Mouse (Mus musculus) C2C12 (cell line): Measurements from ENCODE around the gene Agps. TPM values are rescaled to one million over a fixed set of nuclear protein-coding genes. Genes with fewer than 3 reads are reported as not detected.
A peak's percentile ranks its signal among the peaks of the same experiment; 100 is the strongest.

Experiments
- H3K27me3 ChIP-seq: one replicate; pipeline ENCODE4 v1.6.1; 2011; ENCODE audit not compliant: control insufficient read depth, insufficient read depth, insufficient read length
- H3K36me3 ChIP-seq: one replicate; pipeline ENCODE4 v1.6.1; 2011; ENCODE audit not compliant: control insufficient read depth, insufficient read depth
- H3K4me3 ChIP-seq: one replicate; pipeline ENCODE4 v1.5.1; 2011; ENCODE audit warnings: mild to moderate bottlenecking, control low read depth; ENCODE audit not compliant: poor library complexity, insufficient read depth, severe bottlenecking
- H3K79me2 ChIP-seq: one replicate; pipeline ENCODE4 v1.6.1; 2011; ENCODE audit not compliant: control insufficient read depth, insufficient read depth
- H3K79me3 ChIP-seq: one replicate; pipeline ENCODE4 v1.6.1; 2011; ENCODE audit warnings: low read depth, control low read depth
- H3ac ChIP-seq: one replicate; pipeline ENCODE3; 2011; ENCODE audit warnings: low read depth; ENCODE audit not compliant: control insufficient read depth, insufficient read length
- CEBPB ChIP-seq: IDR thresholded peaks from one replicate; pipeline ENCODE4 v1.6.1; 2011; ENCODE audit warnings: low read depth, mild to moderate bottlenecking, control low read depth, moderate library complexity
- CTCF ChIP-seq: IDR thresholded peaks from one replicate; pipeline ENCODE4 v1.5.1; 2011; ENCODE audit not compliant: control insufficient read depth, insufficient read depth, insufficient read length
- FOSL1 ChIP-seq: IDR thresholded peaks from one replicate; pipeline ENCODE4 v1.8.0; 2011; ENCODE audit warnings: mild to moderate bottlenecking, low read length; ENCODE audit not compliant: poor library complexity, insufficient read depth, severe bottlenecking
- MAX ChIP-seq: IDR thresholded peaks from one replicate; pipeline ENCODE4 v1.6.1; 2011; ENCODE audit warnings: mild to moderate bottlenecking, control low read depth
- MYOD1 ChIP-seq: IDR thresholded peaks from one replicate; pipeline ENCODE4 v1.6.1; 2011; ENCODE audit warnings: low read depth; ENCODE audit not compliant: control insufficient read depth, insufficient read length
- MYOG ChIP-seq: IDR thresholded peaks from one replicate; pipeline ENCODE4 v1.6.1; 2011; ENCODE audit not compliant: control insufficient read depth, insufficient read length; ENCODE audit errors: extremely low read depth
- USF1 ChIP-seq: IDR thresholded peaks from one replicate; pipeline ENCODE4 v1.6.1; 2011; ENCODE audit warnings: low read depth, mild to moderate bottlenecking, control low read depth, moderate library complexity
- polyA plus RNA-seq: library from polyadenylated mRNA; unstranded; fragments of >200 nt; fragmentation: generic; extraction: Trizol; gene quantifications from one replicate; pipeline ENCODE4 v1.2.1, GENCODE M21; 2012; ENCODE audit warnings: missing spikeins

Agps gene
- polyA plus RNA-seq, 1 experiment = 15.4 TPM

DNA sequence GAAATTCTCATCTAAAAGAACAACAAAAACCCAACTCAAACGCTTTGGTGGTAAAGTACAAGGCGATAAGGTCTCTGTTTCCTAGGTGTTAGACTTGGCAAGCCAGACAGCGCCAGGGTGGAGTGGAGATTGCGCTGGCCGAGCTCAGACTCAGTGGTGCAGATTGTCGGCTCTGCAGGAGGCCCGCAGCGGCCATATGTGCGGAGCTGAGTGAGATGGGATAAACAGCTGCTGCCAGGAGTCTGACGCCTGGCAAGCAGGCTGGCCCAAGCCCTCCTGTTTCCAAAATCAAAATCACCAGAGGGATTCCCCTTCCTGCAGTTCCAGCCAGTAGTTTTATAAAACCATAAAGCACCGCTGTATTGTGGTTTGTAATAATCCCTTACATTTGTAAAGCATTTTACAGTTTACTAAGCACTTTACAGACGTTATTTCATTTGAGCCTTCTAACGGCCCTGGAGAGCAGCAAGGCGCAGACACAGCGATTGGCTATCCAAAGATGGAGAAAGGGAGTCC is 127.9 kb downstream of the Agps start:
- Histone ChIP-seq H3K79me2 (no peaks in the 10 kb centered on the region), H3K36me3 (no peaks in the 10 kb centered on the region), H3K27me3 (peaks cover 10% of the 10 kb centered on the region), H3ac (no peak overlapping the region), H3K79me3 (no peaks in the 10 kb centered on the region), H3K4me3 (no peak overlapping the region)
- no peak for TF ChIP-seq MYOG

DNA sequence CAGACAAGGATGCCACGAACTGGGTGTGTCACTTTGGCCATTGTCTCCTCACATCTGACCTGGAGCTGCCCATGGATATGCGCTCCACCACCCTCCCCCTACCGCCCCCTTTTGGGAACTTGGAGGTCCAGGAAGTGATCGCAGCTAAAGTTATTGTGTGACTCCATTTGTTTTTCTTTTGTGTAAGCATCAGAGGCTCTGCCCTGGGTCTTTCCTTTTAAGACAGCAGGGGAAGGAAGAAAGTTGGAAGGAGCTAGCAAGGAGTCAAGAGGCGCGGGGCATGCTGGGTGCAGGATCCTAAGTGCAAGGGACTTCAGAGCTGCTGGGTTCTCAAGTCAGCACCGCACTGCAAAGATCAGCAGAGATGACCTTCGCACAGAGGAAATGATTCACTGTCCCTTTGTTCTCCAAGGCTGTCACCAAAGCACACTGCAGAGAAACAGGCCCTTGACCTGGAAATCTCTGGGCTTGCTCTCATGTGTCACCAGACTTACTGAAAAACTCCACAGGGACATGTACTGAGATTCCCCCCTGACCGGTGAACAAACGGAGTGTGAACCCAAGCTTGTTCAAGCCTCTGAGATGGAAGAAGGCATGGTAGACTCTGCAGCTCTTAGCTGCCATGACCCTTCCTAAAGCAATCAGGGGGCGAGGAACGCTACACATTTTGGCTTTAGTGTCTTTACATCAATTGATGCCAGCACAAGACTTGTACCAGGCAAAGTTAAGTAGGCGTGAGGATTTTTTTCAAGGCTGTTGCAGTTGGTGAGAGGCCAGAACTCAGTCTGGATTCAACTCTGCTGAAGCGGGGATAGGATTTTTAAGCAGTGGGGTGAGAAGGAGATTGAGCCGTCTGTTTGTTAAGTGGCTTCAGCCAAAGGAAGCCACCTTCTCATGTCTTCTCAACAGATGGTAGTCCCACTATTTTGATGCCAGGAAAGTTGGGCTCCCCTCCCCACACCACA is 128.7 kb downstream of the Agps start:
- H3K79me3 ChIP-seq = no peaks in the 10 kb centered on the region
- H3K36me3 ChIP-seq = no peaks in the 10 kb centered on the region
- H3K79me2 ChIP-seq = no peaks in the 10 kb centered on the region
- no peak overlapping the region for H3K4me3 ChIP-seq
- no peak overlapping the region for H3ac ChIP-seq
- H3K27me3 ChIP-seq = peaks cover 5% of the 10 kb centered on the region
- no peak for TF ChIP-seq MYOG
- no peak for TF ChIP-seq CEBPB
- no peak for TF ChIP-seq MYOD1
- no peak for TF ChIP-seq FOSL1
- no peak for TF ChIP-seq USF1
- no peak for TF ChIP-seq MAX
- no peak for TF ChIP-seq CTCF

GRCm38 (mm10) chr2:75963211-75963840 is 131.3 kb downstream of the Agps start:
- H3K27me3 ChIP-seq = peaks cover 3% of the 10 kb centered on the region
- no peaks in the 10 kb centered on the region for H3K79me3 ChIP-seq
- no peak overlapping the region for H3K4me3 ChIP-seq
- H3K36me3 ChIP-seq = no peaks in the 10 kb centered on the region
- no peak overlapping the region for H3ac ChIP-seq
- TF ChIP-seq MAX = no peak
- no peak for TF ChIP-seq MYOG
- no peak for TF ChIP-seq CTCF
- no peak for TF ChIP-seq CEBPB
- no peak for TF ChIP-seq USF1
- TF ChIP-seq MYOD1 = no peak
- TF ChIP-seq FOSL1 = no peak
- H3K79me2 ChIP-seq = no peaks in the 10 kb centered on the region

DNA sequence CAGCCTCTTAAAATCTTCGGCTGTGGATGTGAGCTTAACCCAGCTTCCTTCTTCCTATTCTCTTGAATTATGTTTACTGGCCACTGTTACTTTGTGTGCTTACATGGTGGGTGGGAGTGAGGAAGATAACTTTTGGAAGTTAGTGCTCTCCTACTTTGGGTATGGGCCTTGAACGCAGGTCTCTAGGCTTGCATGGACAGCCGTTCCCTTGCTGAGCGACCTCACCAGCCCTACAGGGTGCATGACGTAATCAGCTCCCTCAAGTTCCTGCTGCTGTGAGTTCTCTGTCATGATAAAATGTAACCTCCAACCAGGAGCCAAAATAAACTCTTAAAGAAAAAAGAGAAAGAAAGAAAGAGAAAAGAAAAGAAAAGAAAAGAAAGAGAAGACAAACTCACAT is 132.1 kb downstream of the Agps start:
- no peaks in the 10 kb centered on the region for H3K79me3 ChIP-seq
- H3ac ChIP-seq = no peak overlapping the region
- H3K36me3 ChIP-seq = no peaks in the 10 kb centered on the region
- peaks cover 3% of the 10 kb centered on the region for H3K27me3 ChIP-seq
- no peak overlapping the region for H3K4me3 ChIP-seq
- TF ChIP-seq MYOG (no peak), CEBPB (peak; percentile 13)
- H3K79me2 ChIP-seq = no peaks in the 10 kb centered on the region

- no peak overlapping the region for H3ac ChIP-seq
- H3K79me3 ChIP-seq = no peaks in the 10 kb centered on the region
- peak; percentile 29 for TF ChIP-seq CTCF
- TF ChIP-seq USF1 = no peak
- no peak for TF ChIP-seq MYOD1
- H3K79me2 ChIP-seq = no peaks in the 10 kb centered on the region
- no peak overlapping the region for H3K4me3 ChIP-seq
- H3K36me3 ChIP-seq = no peaks in the 10 kb centered on the region
- peaks cover 3% of the 10 kb centered on the region for H3K27me3 ChIP-seq
Observed at GRCm38 (mm10) chr2:75964512-75964911, 132.5 kb downstream of the Agps start.

DNA sequence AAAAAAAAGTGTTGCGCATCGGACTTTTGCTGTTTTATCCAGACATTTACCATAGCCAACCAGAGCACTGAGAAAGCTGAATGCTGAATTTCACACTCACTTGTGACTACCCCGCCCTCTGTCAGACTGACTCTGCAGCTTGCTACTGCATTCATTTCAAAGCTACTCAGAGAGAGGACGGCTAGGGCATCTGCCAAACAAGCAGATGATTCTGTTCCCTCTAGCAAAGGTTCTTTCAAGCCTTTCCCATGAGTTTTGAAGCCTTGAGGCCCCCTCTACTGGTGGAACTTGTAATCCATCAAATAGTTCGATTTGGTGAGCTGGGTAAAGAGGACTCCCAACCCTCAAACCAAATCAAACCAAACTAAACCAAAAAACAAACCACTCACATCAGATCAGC is 133.0 kb downstream of the Agps start:
- H3K79me3 ChIP-seq = no peaks in the 10 kb centered on the region
- H3K4me3 ChIP-seq = no peak overlapping the region
- TF ChIP-seq MAX (no peak), FOSL1 (no peak), MYOD1 (no peak), MYOG (no peak), CEBPB (no peak), CTCF (no peak), USF1 (no peak)

More for the DNA sequence above, 133.0 kb downstream of the Agps start:
- Histone ChIP-seq H3K79me2 (no peaks in the 10 kb centered on the region), H3K27me3 (peaks cover 6% of the 10 kb centered on the region), H3K36me3 (no peaks in the 10 kb centered on the region), H3ac (no peak overlapping the region)
